Mouse (Mus musculus): ENCODE data around the gene Car1.
"Not testable (repeated sequence)": the region's sequence is repeated elsewhere in the genome, so short reads cannot be mapped to it uniquely, and the experiment has no call there.

Car1 gene

GRCm38 (mm10) chr3:14782365-14782764 lies 25.8 kb downstream of the Car1 start:
- DNase-seq = not testable (repeated sequence)

GRCm38 (mm10) chr3:14780212-14780611 lies 28.0 kb downstream of the Car1 start:
- DNase-seq = no peak

GRCm38 (mm10) chr3:14776497-14777162 lies 31.5 kb downstream of the Car1 start:
- not testable (repeated sequence) for DNase-seq

- not testable (repeated sequence) for DNase-seq
Measured at GRCm38 (mm10) chr3:14774539-14774938, 33.6 kb downstream of the Car1 start.

GRCm38 (mm10) chr3:14772473-14772872 lies 35.7 kb downstream of the Car1 start:
- not testable (repeated sequence) for DNase-seq

GRCm38 (mm10) chr3:14764755-14765566 lies 43.2 kb downstream of the Car1 start:
- DNase-seq = no peak

- DNase-seq = no peak
Measured at GRCm38 (mm10) chr3:14755716-14756115, 52.5 kb downstream of the Car1 start.

GRCm38 (mm10) chr3:14746041-14746440 lies 62.1 kb downstream of the Car1 start:
- no peak for DNase-seq

GRCm38 (mm10) chr3:14738261-14738660 lies 69.9 kb downstream of the Car1 start:
- no peak for DNase-seq

GRCm38 (mm10) chr3:14727496-14727895 lies 80.7 kb downstream of the Car1 start:
- not testable (repeated sequence) for DNase-seq

GRCm38 (mm10) chr3:14725462-14725861 lies 82.7 kb downstream of the Car1 start:
- DNase-seq = not testable (repeated sequence)

All from liver (tissue).